Mouse (Mus musculus): ENCODE data around the gene Fstl4. TPM values are rescaled to one million over a fixed set of nuclear protein-coding genes. Genes with fewer than 3 reads are reported as not detected.

Fstl4 gene
- polyA plus RNA-seq, 1 experiment from 2014 or later: 5.7 TPM

- no peak for ATAC-seq
- Histone ChIP-seq H3K4me1 (replicated peaks; ENCODE audit: control insufficient read depth, insufficient read depth, low read length) (no peaks in the 10 kb centered on the region), H3K36me3 (ENCODE audit: control insufficient read depth, insufficient read depth) (no peaks in the 10 kb centered on the region), H3K27me3 (replicated peaks; ENCODE audit: control insufficient read depth, insufficient read depth, low read length) (no peaks in the 10 kb centered on the region), H3K4me3 (ENCODE audit: low read depth, low read length) (no peak overlapping the region), H3K4me2 (replicated peaks; ENCODE audit: low read depth) (no peak overlapping the region), H3K9ac (ENCODE audit: low read depth, low read length) (no peak overlapping the region), H3K27ac (ENCODE audit: low read depth, low read length) (no peak overlapping the region), H3K9me3 (ENCODE audit: control insufficient read depth) (no peaks in the 10 kb centered on the region)
- WGBS: 68% methylated on average over 12 of the region's 12 CpGs
- TF ChIP-seq CTCF (IDR thresholded peaks at IDR 0.05; ENCODE audit: low read depth): no peak
These were observed 175.1 kb downstream of the Fstl4 start for GRCm38 (mm10) chr11:52939336-52940070.

- Histone ChIP-seq H3K9me3 (ENCODE audit: control insufficient read depth) (no peaks in the 10 kb centered on the region), H3K4me2 (replicated peaks; ENCODE audit: low read depth) (no peak overlapping the region), H3K27me3 (replicated peaks; ENCODE audit: control insufficient read depth, insufficient read depth, low read length) (no peaks in the 10 kb centered on the region), H3K36me3 (ENCODE audit: control insufficient read depth, insufficient read depth) (no peaks in the 10 kb centered on the region), H3K27ac (ENCODE audit: low read depth, low read length) (no peak overlapping the region), H3K4me3 (ENCODE audit: low read depth, low read length) (no peak overlapping the region), H3K9ac (ENCODE audit: low read depth, low read length) (no peak overlapping the region), H3K4me1 (replicated peaks; ENCODE audit: control insufficient read depth, insufficient read depth, low read length) (no peaks in the 10 kb centered on the region)
- 79% methylated on average over 6 of the region's 6 CpGs for WGBS
- ATAC-seq: no peak
- TF ChIP-seq CTCF (IDR thresholded peaks at IDR 0.05; ENCODE audit: low read depth): no peak
These were observed 178.5 kb downstream of the Fstl4 start for GRCm38 (mm10) chr11:52942967-52943366.

- no peaks in the 10 kb centered on the region for H3K9me3 ChIP-seq (ENCODE audit: control insufficient read depth)
- H3K27me3 ChIP-seq (replicated peaks; ENCODE audit: control insufficient read depth, insufficient read depth, low read length): no peaks in the 10 kb centered on the region
- H3K4me3 ChIP-seq (ENCODE audit: low read depth, low read length): no peak overlapping the region
- no peak overlapping the region for H3K4me2 ChIP-seq (replicated peaks; ENCODE audit: low read depth)
- ATAC-seq: no peak
- no peak for TF ChIP-seq CTCF (IDR thresholded peaks at IDR 0.05; ENCODE audit: low read depth)
- no peaks in the 10 kb centered on the region for H3K4me1 ChIP-seq (replicated peaks; ENCODE audit: control insufficient read depth, insufficient read depth, low read length)
- H3K27ac ChIP-seq (ENCODE audit: low read depth, low read length): no peak overlapping the region
- 87% methylated on average over 3 of the region's 3 CpGs for WGBS
- no peak overlapping the region for H3K9ac ChIP-seq (ENCODE audit: low read depth, low read length)
- no peaks in the 10 kb centered on the region for H3K36me3 ChIP-seq (ENCODE audit: control insufficient read depth, insufficient read depth)
These were observed 190.6 kb downstream of the Fstl4 start for GRCm38 (mm10) chr11:52954995-52955394.

GRCm38 (mm10) chr11:52968809-52969208, 204.4 kb downstream of the Fstl4 start:
- ATAC-seq: no peak
- H3K27ac ChIP-seq (ENCODE audit: low read depth, low read length): no peak overlapping the region
- H3K27me3 ChIP-seq (replicated peaks; ENCODE audit: control insufficient read depth, insufficient read depth, low read length): no peaks in the 10 kb centered on the region
- no peak overlapping the region for H3K4me2 ChIP-seq (replicated peaks; ENCODE audit: low read depth)
- no peaks in the 10 kb centered on the region for H3K36me3 ChIP-seq (ENCODE audit: control insufficient read depth, insufficient read depth)
- no peaks in the 10 kb centered on the region for H3K9me3 ChIP-seq (ENCODE audit: control insufficient read depth)
- WGBS: 69% methylated on average over 9 of the region's 9 CpGs
- H3K9ac ChIP-seq (ENCODE audit: low read depth, low read length): no peak overlapping the region
- no peaks in the 10 kb centered on the region for H3K4me1 ChIP-seq (replicated peaks; ENCODE audit: control insufficient read depth, insufficient read depth, low read length)
- TF ChIP-seq CTCF (IDR thresholded peaks at IDR 0.05; ENCODE audit: low read depth): no peak
- H3K4me3 ChIP-seq (ENCODE audit: low read depth, low read length): no peak overlapping the region

GRCm38 (mm10) chr11:52970396-52970795, 206.0 kb downstream of the Fstl4 start:
- no peak overlapping the region for H3K4me2 ChIP-seq (replicated peaks; ENCODE audit: low read depth)
- 75% methylated on average over 6 of the region's 6 CpGs for WGBS
- no peaks in the 10 kb centered on the region for H3K9me3 ChIP-seq (ENCODE audit: control insufficient read depth)
- no peak overlapping the region for H3K9ac ChIP-seq (ENCODE audit: low read depth, low read length)
- no peak overlapping the region for H3K4me3 ChIP-seq (ENCODE audit: low read depth, low read length)
- no peaks in the 10 kb centered on the region for H3K36me3 ChIP-seq (ENCODE audit: control insufficient read depth, insufficient read depth)
- TF ChIP-seq CTCF (IDR thresholded peaks at IDR 0.05; ENCODE audit: low read depth): no peak
- no peaks in the 10 kb centered on the region for H3K4me1 ChIP-seq (replicated peaks; ENCODE audit: control insufficient read depth, insufficient read depth, low read length)
- no peak overlapping the region for H3K27ac ChIP-seq (ENCODE audit: low read depth, low read length)
- H3K27me3 ChIP-seq (replicated peaks; ENCODE audit: control insufficient read depth, insufficient read depth, low read length): no peaks in the 10 kb centered on the region
- ATAC-seq: no peak

- Histone ChIP-seq H3K4me2 (replicated peaks; ENCODE audit: low read depth) (no peak overlapping the region), H3K36me3 (ENCODE audit: control insufficient read depth, insufficient read depth) (no peaks in the 10 kb centered on the region), H3K9ac (ENCODE audit: low read depth, low read length) (no peak overlapping the region), H3K27ac (ENCODE audit: low read depth, low read length) (no peak overlapping the region), H3K9me3 (ENCODE audit: control insufficient read depth) (no peaks in the 10 kb centered on the region), H3K4me1 (replicated peaks; ENCODE audit: control insufficient read depth, insufficient read depth, low read length) (no peaks in the 10 kb centered on the region), H3K27me3 (replicated peaks; ENCODE audit: control insufficient read depth, insufficient read depth, low read length) (no peaks in the 10 kb centered on the region), H3K4me3 (ENCODE audit: low read depth, low read length) (no peak overlapping the region)
- ATAC-seq: no peak
- WGBS: 81% methylated on average over 8 of the region's 8 CpGs
- TF ChIP-seq CTCF (IDR thresholded peaks at IDR 0.05; ENCODE audit: low read depth): no peak
These were observed 222.6 kb downstream of the Fstl4 start for GRCm38 (mm10) chr11:52986986-52987385.
